Mouse (Mus musculus) spleen, postnatal 10 days (tissue): ENCODE measurements at regions not wholly inside any gene's neighbourhood (a gene's known extent, or its start where the extent isn't known, plus 50 kb on each side); places are given as distances from the start of the nearest gene placed in this dataset.
"Not testable (repeated sequence)": the region's sequence is repeated elsewhere in the genome, so short reads cannot be mapped to it uniquely, and the experiment has no call there.

ENCODE experiments used
- DNase-seq, 2 experiments: peaks; one replicate each; pipeline ENCODE4 v3.0.0; 2021 to 2022; ENCODE audit warnings: low spot score in 2 of 2

DNA sequence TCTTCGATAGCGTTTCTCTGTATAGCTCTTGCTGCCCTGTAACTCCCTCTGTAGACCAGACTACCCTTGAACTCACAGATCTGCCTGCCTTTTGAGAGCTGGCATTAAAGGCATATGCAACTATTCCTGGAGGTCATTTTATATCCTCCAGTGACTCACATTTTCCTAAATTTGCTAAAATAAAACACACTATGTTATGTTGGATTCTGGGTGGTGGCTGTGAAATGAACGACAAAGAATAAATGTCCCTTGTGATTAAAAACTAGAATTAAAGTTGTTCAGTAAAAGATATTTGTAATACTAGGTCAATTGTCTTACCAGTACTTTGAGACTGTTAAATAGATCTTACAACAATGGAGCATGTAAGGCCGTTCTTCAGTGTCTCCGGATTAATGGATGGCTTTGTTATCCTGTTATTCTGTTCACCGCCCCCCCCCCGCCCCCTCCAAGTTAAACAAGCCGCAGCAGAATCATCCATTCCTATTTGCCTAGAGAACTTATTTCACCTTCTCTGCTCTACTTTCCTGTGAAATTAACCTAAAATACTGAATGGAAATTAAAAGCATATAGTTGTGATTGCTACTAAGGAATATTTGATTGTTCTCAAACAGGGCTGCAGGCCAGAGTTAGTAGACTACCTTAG, 240.4 kb downstream of the Mef2c start:
- no peak for DNase-seq

DNA sequence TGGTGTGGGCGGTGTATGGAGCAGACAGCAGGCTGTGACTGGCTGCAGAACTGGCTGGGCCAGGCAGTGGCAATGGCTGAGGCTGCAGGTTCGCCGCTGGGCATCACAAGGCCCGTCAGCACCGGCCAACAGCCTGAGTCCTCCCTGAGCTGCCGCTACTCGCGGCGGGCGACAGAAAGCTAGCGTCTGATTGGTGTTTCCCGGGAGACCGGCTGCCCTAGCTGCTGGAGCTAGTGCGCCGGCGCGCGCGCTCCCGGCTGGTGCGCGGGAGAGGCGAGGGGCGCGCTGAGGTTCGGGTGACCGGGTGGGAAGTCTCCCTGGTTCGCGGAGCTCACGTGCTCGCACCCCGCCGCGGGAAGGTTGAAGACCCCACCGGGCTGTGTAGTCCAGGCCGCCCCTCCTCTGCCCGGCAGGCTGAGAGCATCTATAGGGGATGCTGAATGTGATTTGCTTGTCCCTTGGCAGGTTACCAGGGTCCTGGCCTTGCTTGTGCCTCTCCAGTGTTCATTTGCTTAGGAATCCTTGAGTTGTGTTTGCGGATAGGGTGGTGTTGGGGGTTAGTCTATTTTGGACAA, 241.2 kb downstream of the Mef2c start:
- no peak for DNase-seq

DNA sequence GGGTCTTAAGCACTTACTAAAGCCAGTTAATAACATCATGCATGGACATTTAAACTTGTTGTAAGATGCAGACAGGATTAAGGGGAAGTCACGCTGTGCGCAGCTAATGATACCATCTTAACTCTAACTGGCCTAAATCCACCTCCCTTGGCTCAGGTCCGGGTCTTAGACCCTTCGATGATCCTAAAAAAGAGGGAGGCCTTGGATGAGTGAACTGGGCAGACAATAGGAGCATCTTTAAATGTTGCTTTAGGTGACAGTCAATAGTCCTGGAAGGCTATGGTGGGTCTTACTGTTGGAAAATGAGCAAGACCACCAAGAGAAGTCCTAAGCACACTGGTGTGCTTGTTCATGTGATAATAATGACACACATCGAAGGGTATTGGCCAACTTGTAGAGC, 242.1 kb downstream of the Mef2c start:
- no peak for DNase-seq

GRCm38 (mm10) chr13:83747671-83748070, 243.8 kb downstream of the Mef2c start:
- DNase-seq = no peak

- DNase-seq = no peak
Measured at GRCm38 (mm10) chr13:83749376-83750150, 245.7 kb downstream of the Mef2c start.

- DNase-seq = no peak
Measured at GRCm38 (mm10) chr13:83750437-83750836, 246.6 kb downstream of the Mef2c start.

DNA sequence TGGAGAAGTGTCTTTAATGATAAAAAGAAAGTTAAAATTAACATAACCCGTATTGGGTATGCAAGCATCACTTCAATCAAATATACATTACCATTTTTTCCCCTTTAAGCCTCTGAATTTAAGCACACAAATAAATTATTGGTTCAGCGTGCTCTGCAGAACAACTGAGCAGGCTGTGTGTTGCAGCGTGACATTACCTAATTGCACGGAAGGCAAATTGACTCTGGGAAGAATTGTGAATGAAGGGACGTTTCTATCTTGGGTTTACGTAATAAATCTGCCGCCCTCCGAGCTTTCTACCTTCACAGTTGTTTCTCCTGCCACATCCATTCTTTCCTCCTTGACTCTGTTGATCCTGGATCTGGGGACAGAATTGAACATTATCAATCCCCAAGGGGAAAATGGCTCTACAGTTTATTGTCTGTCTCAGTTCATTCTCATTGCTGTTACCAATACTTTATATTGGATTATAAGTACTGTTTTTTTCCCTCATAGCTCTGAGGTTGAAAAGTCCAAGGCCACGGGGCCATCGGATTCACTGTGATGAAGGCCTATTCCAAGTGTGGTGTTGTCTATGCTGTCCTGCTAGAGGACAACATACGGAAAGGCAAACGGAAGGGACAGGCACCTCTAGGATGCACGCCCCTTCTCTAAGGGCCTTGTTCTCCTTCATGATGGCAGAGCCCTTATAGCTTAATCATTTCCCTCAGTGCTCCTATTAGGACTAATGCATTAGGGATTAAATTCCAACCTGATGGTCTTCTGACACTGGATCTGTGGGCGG, 256.7 kb downstream of the Mef2c start:
- no peak for DNase-seq

- DNase-seq = no peak
Measured at GRCm38 (mm10) chr13:83762484-83762883, 258.6 kb downstream of the Mef2c start.

- DNase-seq = not testable (repeated sequence)
Measured at GRCm38 (mm10) chr13:83763288-83763687, 259.5 kb downstream of the Mef2c start.

DNA sequence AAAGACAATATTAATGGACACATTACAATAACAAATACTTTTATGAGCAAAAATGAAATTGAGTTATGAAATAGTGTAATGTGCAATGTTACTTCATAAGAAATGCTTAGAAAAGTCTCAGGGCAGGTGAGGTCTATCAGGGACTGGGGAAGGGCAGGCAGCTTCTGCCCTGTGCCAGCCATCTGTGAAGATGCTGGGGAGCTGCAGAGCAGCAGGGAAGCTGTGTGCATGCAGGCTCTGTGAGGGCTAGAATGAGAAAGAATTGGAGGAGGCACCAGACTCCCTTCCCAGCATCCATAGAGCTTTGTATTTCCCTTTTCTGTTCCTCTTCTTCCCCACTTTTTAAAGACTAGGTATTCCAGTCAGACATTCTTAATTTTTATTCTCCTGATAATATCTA, 281.8 kb downstream of the Mef2c start:
- no peak for DNase-seq

GRCm38 (mm10) chr13:83809535-83809934, 305.7 kb downstream of the Mef2c start:
- no peak for DNase-seq

GRCm38 (mm10) chr13:83820291-83820690, 316.5 kb downstream of the Mef2c start:
- DNase-seq = no peak

GRCm38 (mm10) chr13:83820721-83821120, 316.9 kb downstream of the Mef2c start:
- no peak for DNase-seq

DNA sequence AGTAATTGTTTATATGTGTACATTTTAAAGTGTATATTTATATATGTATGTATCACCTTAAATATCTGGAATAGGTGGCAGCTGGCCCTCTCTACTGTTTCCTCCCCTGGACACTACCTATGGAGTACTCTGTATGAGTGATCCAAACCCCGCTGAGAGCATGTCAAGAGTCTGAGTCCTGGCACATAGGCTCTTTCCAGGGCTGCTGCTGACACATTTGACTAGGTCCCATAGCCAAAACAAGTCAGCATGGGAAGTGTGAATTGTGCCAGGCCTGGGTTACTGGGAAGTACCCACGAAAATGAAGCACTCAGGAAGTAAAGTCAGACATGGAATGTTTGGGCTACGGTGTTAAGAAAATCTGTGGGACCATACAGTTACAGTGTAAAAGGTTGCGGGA, 321.1 kb downstream of the Mef2c start:
- no peak for DNase-seq

DNA sequence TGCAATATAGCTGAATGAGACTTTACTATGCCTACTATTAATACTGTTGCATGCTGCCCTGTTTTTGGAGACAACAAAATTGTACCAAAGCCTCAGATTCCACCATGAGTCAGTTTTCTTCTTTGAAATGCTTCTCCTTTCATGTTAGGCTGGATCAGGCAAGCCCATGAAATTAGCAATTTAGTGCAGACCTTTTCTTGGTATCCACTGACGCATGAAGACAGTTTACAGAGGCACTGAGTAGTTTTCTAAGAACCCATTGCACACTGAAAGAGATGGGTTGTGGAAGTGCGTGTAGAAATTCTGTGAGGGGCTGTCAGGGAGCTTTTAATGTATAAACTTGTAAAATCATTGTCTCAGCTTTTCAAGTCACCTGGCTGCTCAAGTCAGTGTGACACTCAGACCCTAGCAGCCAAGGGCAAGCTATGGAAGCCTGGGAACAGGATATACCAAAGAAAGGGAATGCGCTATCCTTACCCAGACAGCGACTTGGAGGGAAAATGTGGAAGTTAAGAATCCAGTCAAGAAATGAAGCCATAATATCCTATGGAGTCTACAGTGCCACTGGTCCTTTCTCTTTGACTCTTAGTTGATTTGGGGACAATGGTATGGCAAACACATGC, 323.1 kb downstream of the Mef2c start:
- no peak for DNase-seq

DNA sequence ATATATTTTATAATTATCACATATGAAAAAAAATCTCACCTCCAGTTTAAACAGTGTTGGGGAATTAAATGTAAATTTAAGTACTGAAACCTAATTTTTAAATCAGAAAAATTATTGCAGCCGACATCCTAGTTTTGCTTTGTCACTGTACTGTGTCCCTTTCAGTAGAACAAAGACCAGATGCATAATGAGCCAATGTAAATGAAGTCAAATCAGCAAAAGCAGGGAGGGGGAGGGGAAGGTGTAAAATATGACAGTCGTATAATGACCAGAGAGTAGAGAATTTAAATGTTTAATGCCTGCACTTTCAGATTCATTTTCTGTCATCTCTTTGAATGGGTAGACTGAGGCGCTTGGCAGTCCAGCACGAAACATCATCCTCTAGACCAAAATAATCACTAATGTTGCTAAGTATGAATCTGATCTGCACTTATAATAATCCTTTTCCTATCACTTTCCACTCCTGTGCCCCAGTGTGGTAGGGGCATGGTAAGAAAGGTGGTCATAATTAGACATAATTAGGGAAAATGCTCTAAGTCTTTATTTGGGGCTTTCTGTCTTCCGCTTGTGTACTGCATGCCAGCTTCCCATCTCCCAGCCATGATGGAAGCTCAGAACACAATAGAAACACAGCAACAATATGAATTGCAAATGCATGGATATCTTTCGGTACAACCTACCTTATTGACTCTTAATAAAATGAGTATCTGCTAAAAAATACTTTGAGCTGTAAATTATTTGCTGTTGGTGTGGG, 356.0 kb upstream of the Tmem161b start:
- no peak for DNase-seq

GRCm38 (mm10) chr13:83867211-83867610, 354.9 kb upstream of the Tmem161b start:
- DNase-seq = no peak

DNA sequence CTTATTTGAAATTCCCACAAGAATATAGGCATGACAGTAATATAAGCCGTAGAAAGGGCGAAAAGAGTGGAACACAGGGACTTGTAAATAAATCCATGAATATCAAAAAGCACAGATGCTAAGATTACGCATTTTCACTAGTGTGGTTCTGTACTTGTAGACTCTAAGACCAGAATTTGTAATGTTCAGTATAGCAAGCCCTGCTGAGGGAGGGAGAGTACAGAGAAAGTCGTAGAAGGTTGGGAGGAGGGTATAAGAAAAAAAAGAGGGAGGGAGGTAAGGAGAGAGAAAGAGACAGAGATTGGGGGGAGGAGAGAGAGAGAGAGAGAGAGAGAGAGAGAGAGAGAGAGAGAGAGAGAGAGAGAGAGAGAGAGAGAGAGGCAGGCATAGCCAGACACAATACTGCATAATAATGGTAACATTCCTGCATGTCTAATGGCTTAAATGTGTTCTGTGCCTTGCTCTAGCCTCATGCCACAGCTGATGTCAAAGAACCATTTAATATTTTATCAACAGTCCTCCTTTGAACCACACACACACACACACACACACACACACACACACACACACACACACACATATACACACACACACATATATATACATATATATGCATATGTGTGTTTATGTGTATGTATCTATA, 354.1 kb upstream of the Tmem161b start:
- DNase-seq = no peak

GRCm38 (mm10) chr13:83868922-83869321, 353.2 kb upstream of the Tmem161b start:
- DNase-seq = no peak

GRCm38 (mm10) chr13:83872143-83872819, 349.8 kb upstream of the Tmem161b start:
- DNase-seq = no peak
